Mouse (Mus musculus) lung, postnatal 0 days (tissue): ENCODE measurements around the gene Dgki. TPM values are rescaled to one million over a fixed set of nuclear protein-coding genes. Genes with fewer than 3 reads are reported as not detected.

Experiments used
- ATAC-seq: fragments of 200-750 bp; cut with Nextera tagmentation; 2 replicates; pipeline ENCODE4 v1.8.0; 2017; ENCODE audit warnings: moderate library complexity
- DNase-seq: peaks from one replicate; pipeline ENCODE4 v3.0.0-alpha.2; 2016; ENCODE audit warnings: low spot score
- H3K27ac ChIP-seq: fragments of 300-500 bp; sonication (generic); 2 replicates; pipeline ENCODE4 v1.5.1; 2014; ENCODE audit warnings: antibody characterized with exemption, mild to moderate bottlenecking, low read length, mixed read lengths
- H3K27me3 ChIP-seq: fragments of 300-500 bp; sonication (generic); replicated peaks from 2 replicates; pipeline ENCODE4 v1.6.1; 2014; ENCODE audit warnings: low read length, mixed read lengths; ENCODE audit not compliant: insufficient read depth
- H3K36me3 ChIP-seq: fragments of 300-500 bp; sonication (generic); 2 replicates; pipeline ENCODE4 v1.6.1; 2014; ENCODE audit warnings: low read length, mixed read lengths; ENCODE audit not compliant: insufficient read depth
- H3K4me1 ChIP-seq: fragments of 300-500 bp; sonication (generic); 2 replicates; pipeline ENCODE4 v1.6.1; 2014; ENCODE audit warnings: antibody characterized with exemption, low read depth, low read length, mixed read lengths; ENCODE audit not compliant: insufficient read depth
- H3K4me2 ChIP-seq: fragments of 300-500 bp; sonication (generic); replicated peaks from 2 replicates; pipeline ENCODE4 v1.6.1; 2014; ENCODE audit warnings: low read depth, mild to moderate bottlenecking, low read length, moderate library complexity, mixed read lengths
- H3K4me3 ChIP-seq: fragments of 300-500 bp; sonication (generic); 2 replicates; pipeline ENCODE4 v1.5.1; 2014; ENCODE audit warnings: low read depth, low read length
- H3K9ac ChIP-seq: fragments of 300-500 bp; sonication (generic); replicated peaks from 2 replicates; pipeline ENCODE4 v1.6.1; 2014; ENCODE audit warnings: low read depth, mild to moderate bottlenecking
- H3K9me3 ChIP-seq: fragments of 300-500 bp; sonication (generic); 2 replicates; pipeline ENCODE4 v1.6.1; 2016; ENCODE audit warnings: low read length, mixed read lengths
- CTCF ChIP-seq: IDR thresholded peaks from 2 replicates; pipeline ENCODE4 v1.5.1; 2016; ENCODE audit warnings: antibody characterized with exemption, mild to moderate bottlenecking
- EP300 ChIP-seq: IDR thresholded peaks from 2 replicates; pipeline ENCODE4 v1.6.1; 2016; ENCODE audit warnings: antibody characterized with exemption, mild to moderate bottlenecking, control low read depth
- WGBS: fragments of 180-500 bp; shearing (Covaris S2); extraction: QIAGEN DNeasy Blood & Tissue Kit; methylation state at CpG from one replicate; pipeline ENCODE4 v1.1.7; 2014; 5-methylcytosine and 5-hydroxymethylcytosine counted together
- polyA plus RNA-seq: library from polyadenylated mRNA; unstranded; fragments of >200 nt; fragmentation: Nextera tagmentation; extraction: Ambion mirVana; gene quantifications from 2 replicates; pipeline ENCODE4 v1.2.1, GENCODE M21; 2015

Gene Dgki
- polyA plus RNA-seq, 1 experiment from 2014 or later: 0.45 TPM

GRCm38 (mm10) chr6:37197745-37198144, 102.2 kb downstream of the Dgki start:
- H3K27ac ChIP-seq: no peak overlapping the region
- WGBS: 51% methylated on average over 13 of the region's 13 CpGs
- H3K9ac ChIP-seq: no peak overlapping the region
- H3K27me3 ChIP-seq: no peaks in the 10 kb centered on the region
- TF ChIP-seq CTCF: no peak
- TF ChIP-seq EP300: no peak
- no peak for ATAC-seq
- no peak overlapping the region for H3K4me2 ChIP-seq
- H3K4me3 ChIP-seq: no peak overlapping the region
- no peaks in the 10 kb centered on the region for H3K9me3 ChIP-seq
- no peaks in the 10 kb centered on the region for H3K4me1 ChIP-seq
- DNase-seq: no peak
- H3K36me3 ChIP-seq: no peaks in the 10 kb centered on the region

- DNase-seq (no peak), ATAC-seq (no peak)
- Histone ChIP-seq H3K4me2 (no peak overlapping the region), H3K36me3 (no peaks in the 10 kb centered on the region), H3K27ac (no peak overlapping the region), H3K4me3 (no peak overlapping the region), H3K9ac (no peak overlapping the region), H3K4me1 (no peaks in the 10 kb centered on the region), H3K9me3 (no peaks in the 10 kb centered on the region), H3K27me3 (no peaks in the 10 kb centered on the region)
- TF ChIP-seq EP300 (no peak), CTCF (no peak)
- WGBS: 82% methylated on average over 5 of the region's 5 CpGs
Observed at GRCm38 (mm10) chr6:37196870-37197269, 103.1 kb downstream of the Dgki start.

- Histone ChIP-seq H3K27ac (no peak overlapping the region), H3K4me2 (no peak overlapping the region)
- no peak for DNase-seq
Observed at GRCm38 (mm10) chr6:37195766-37196165, 104.2 kb downstream of the Dgki start.

GRCm38 (mm10) chr6:37181961-37182360, 118.0 kb downstream of the Dgki start:
- Histone ChIP-seq H3K9me3 (no peaks in the 10 kb centered on the region), H3K4me2 (no peak overlapping the region), H3K27ac (no peak overlapping the region), H3K4me1 (no peaks in the 10 kb centered on the region), H3K27me3 (no peaks in the 10 kb centered on the region), H3K36me3 (no peaks in the 10 kb centered on the region), H3K4me3 (no peak overlapping the region), H3K9ac (no peak overlapping the region)
- DNase-seq: no peak
- no peak for ATAC-seq
- no peak for TF ChIP-seq EP300
- TF ChIP-seq CTCF: no peak
- WGBS: 82% methylated on average over 4 of the region's 4 CpGs

More at GRCm38 (mm10) chr6:37195766-37196165, 104.2 kb downstream of the Dgki start:
- Histone ChIP-seq H3K27me3 (no peaks in the 10 kb centered on the region), H3K36me3 (no peaks in the 10 kb centered on the region), H3K9ac (no peak overlapping the region), H3K4me1 (no peaks in the 10 kb centered on the region), H3K4me3 (no peak overlapping the region), H3K9me3 (no peaks in the 10 kb centered on the region)
- 84% methylated on average over 4 of the region's 4 CpGs for WGBS
- TF ChIP-seq EP300: no peak
- TF ChIP-seq CTCF: no peak
- ATAC-seq: no peak

- Histone ChIP-seq H3K27me3 (no peaks in the 10 kb centered on the region), H3K9me3 (no peaks in the 10 kb centered on the region), H3K4me2 (no peak overlapping the region), H3K4me1 (no peaks in the 10 kb centered on the region), H3K27ac (no peak overlapping the region), H3K36me3 (no peaks in the 10 kb centered on the region), H3K9ac (no peak overlapping the region), H3K4me3 (no peak overlapping the region)
- DNase-seq (no peak), ATAC-seq (no peak)
- TF ChIP-seq EP300: no peak
- WGBS: 71% methylated on average over 12 of the region's 12 CpGs
Observed at GRCm38 (mm10) chr6:37171149-37171832, 128.7 kb downstream of the Dgki start.

GRCm38 (mm10) chr6:37158880-37159279, 141.1 kb downstream of the Dgki start:
- Histone ChIP-seq H3K4me3 (no peak overlapping the region), H3K9me3 (no peaks in the 10 kb centered on the region), H3K9ac (no peak overlapping the region), H3K4me2 (no peak overlapping the region), H3K27me3 (no peaks in the 10 kb centered on the region), H3K4me1 (no peaks in the 10 kb centered on the region), H3K36me3 (no peaks in the 10 kb centered on the region), H3K27ac (no peak overlapping the region)
- ATAC-seq (no peak), DNase-seq (no peak)
- WGBS: 50% methylated on average over 3 of the region's 3 CpGs
- TF ChIP-seq EP300 (no peak), CTCF (no peak)

- no peaks in the 10 kb centered on the region for H3K27me3 ChIP-seq
- no peak overlapping the region for H3K4me2 ChIP-seq
- no peak overlapping the region for H3K4me3 ChIP-seq
- DNase-seq: no peak
- TF ChIP-seq CTCF (no peak), EP300 (no peak)
- no peak overlapping the region for H3K27ac ChIP-seq
- no peaks in the 10 kb centered on the region for H3K36me3 ChIP-seq
- no peaks in the 10 kb centered on the region for H3K4me1 ChIP-seq
- no peaks in the 10 kb centered on the region for H3K9me3 ChIP-seq
- ATAC-seq: no peak
- 90% methylated on average over 1 of the region's 1 CpGs for WGBS
- H3K9ac ChIP-seq: no peak overlapping the region
Observed at GRCm38 (mm10) chr6:37154051-37154450, 145.9 kb downstream of the Dgki start.
